17 mouse cellular contexts compared by ENCODE assay signal in the genomic region with DNA sequence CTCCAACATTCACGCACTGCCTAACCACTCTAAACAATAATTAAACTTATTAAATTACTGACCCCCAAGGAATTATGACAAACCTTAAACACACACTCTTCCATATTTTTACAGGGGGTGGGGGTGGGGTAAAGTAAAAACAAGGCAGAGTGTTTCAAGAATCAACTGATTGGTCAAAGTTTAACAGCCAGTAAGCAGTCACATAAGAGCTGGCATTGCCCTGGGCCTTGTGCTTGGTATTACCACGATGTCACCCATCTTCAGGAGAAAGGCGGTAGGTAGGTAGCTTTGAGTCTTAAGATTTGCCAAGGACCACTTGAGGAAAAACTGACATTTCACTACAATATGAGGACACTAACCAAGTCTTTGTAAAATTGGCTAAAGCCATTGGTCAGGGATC.
"Had no signal": no experiment of that assay in that cellular context is flagged by ENCODE, and none has a peak within 500 bp of the region (broad histone marks: within the 10 kb centered on the region; RNA-seq: fewer than 3 reads in every experiment).

No protein-coding gene starts in this region.

- H3K36me3 ChIP-seq: lung, embryonic 15.5 days; midbrain, embryonic 13.5 days; midbrain, embryonic 15.5 days; neural tube, embryonic 12.5 days; stomach, embryonic 15.5 days had no signal

- H3K4me1 ChIP-seq: neural tube, embryonic 12.5 days had no signal

- H3K27ac ChIP-seq: lung, embryonic 15.5 days; macrophage; midbrain, embryonic 13.5 days; midbrain, embryonic 15.5 days; neural tube, embryonic 12.5 days; stomach, embryonic 15.5 days; stomach, postnatal 0 days had no signal

- DNase-seq: lung, adult 2 months; lung, postnatal 14 days; lung, postnatal 36 days; right cerebral cortex, postnatal 14 days; thymus, adult 2 months; thymus, postnatal 25 days; thymus, postnatal 4 days had no signal

- ATAC-seq: lung, postnatal 0 days; midbrain, embryonic 13.5 days; midbrain, embryonic 15.5 days had no signal

- H3K9ac ChIP-seq: lung, embryonic 15.5 days; midbrain, embryonic 13.5 days; midbrain, embryonic 15.5 days; neural tube, embryonic 12.5 days; stomach, embryonic 15.5 days had no signal

- H3K4me3 ChIP-seq: lung, embryonic 15.5 days; megakaryocyte, embryonic 14.5 days; midbrain, embryonic 13.5 days; midbrain, embryonic 15.5 days; neural tube, embryonic 12.5 days; stomach, embryonic 15.5 days had no signal

- H3K4me2 ChIP-seq: lung, embryonic 15.5 days; midbrain, embryonic 11.5 days; midbrain, embryonic 13.5 days; midbrain, embryonic 15.5 days; neural tube, embryonic 12.5 days; stomach, embryonic 15.5 days had no signal

- H3K27me3 ChIP-seq: lung, embryonic 15.5 days; megakaryocyte, embryonic 14.5 days; midbrain, embryonic 13.5 days; midbrain, embryonic 15.5 days; neural tube, embryonic 12.5 days; stomach, embryonic 15.5 days had no signal

- H3K9me3 ChIP-seq: lung, embryonic 15.5 days; megakaryocyte, embryonic 14.5 days; midbrain, embryonic 13.5 days; midbrain, embryonic 15.5 days; neural tube, embryonic 12.5 days; stomach, embryonic 15.5 days had no signal
